Mouse (Mus musculus) heart, postnatal 4 days (tissue): Measurements from ENCODE around the gene Arpin. TPM values are rescaled to one million over a fixed set of nuclear protein-coding genes. Genes with fewer than 3 reads are reported as not detected.

Source experiments
- DNase-seq: peaks from one replicate; pipeline ENCODE4 v3.0.0; 2021
- microRNA-seq, 2 experiments: library from miRNA; unstranded; fragments of <30 nt; microRNA quantifications; one replicate each; pipeline ENCODE4 v1.2.0; 2021 to 2022
- total RNA-seq, 2 experiments: library from RNA; stranded (reverse); gene quantifications; 2 replicates each; pipeline ENCODE4 v1.2.3; 2021

The Arpin gene
- total RNA-seq, 2 experiments from 2014 or later = 25.1 to 26.0 TPM

GRCm38 (mm10) chr7:79892576-79893428 lies 42.4 kb downstream of the Arpin start:
- DNase-seq = no peak

GRCm38 (mm10) chr7:79890436-79891221 lies 44.5 kb downstream of the Arpin start:
- no peak for DNase-seq

- no peak for DNase-seq
These were observed 46.6 kb downstream of the Arpin start for GRCm38 (mm10) chr7:79888603-79889002.

- DNase-seq = no peak
These were observed 51.4 kb downstream of the Arpin start for GRCm38 (mm10) chr7:79883613-79884334.

GRCm38 (mm10) chr7:79881901-79882300 lies 53.3 kb downstream of the Arpin start:
- DNase-seq = no peak

GRCm38 (mm10) chr7:79880998-79881397 lies 54.2 kb downstream of the Arpin start:
- peak; percentile 32 for DNase-seq

- DNase-seq = no peak
These were observed 55.1 kb downstream of the Arpin start for GRCm38 (mm10) chr7:79880033-79880432.

- DNase-seq = no peak
These were observed 56.6 kb downstream of the Arpin start for GRCm38 (mm10) chr7:79878455-79879025.

Small RNA genes within 50 kb of the gene (microRNA-seq; reads per million reads assigned to microRNA genes)
- 0 reads per million in 2 experiments for gene Gm24541

Other genes starting within 250 kb of the Arpin start
- 1 to 10 TPM; 4.9 to 5.4 TPM for gene Kif7, start 219.6 kb downstream of the Arpin start, total RNA-seq
- 1 to 10 TPM; 5.1 to 9.6 TPM for gene Plin1, start 202.5 kb downstream of the Arpin start, total RNA-seq
- 1 to 10 TPM; 7.2 to 8.5 TPM for gene Pex11a, start 192.2 kb downstream of the Arpin start, total RNA-seq
- under 1 TPM in 1 of 2 experiments, not detected in 1; 0.19 TPM for gene Wdr93, start 192.2 kb downstream of the Arpin start, total RNA-seq
- not detected for gene Mesp1, start 141.6 kb downstream of the Arpin start, total RNA-seq
- gene Mesp2, start 124.6 kb downstream of the Arpin start, total RNA-seq = under 1 TPM in 1 of 2 experiments, not detected in 1; 0.36 TPM
- gene Anpep, start 74.3 kb downstream of the Arpin start, total RNA-seq = 10 to 100 TPM; 21.0 to 21.4 TPM
- 10 to 100 TPM; 25.0 to 26.5 TPM for gene Ap3s2, start 14.7 kb downstream of the Arpin start, total RNA-seq
- 10 to 100 TPM; 20.3 to 20.7 TPM for gene Zfp710, start 89.5 kb upstream of the Arpin start, total RNA-seq
- gene Idh2, start 180.0 kb upstream of the Arpin start, total RNA-seq = 1,000 to 10,000 TPM; 1,640 to 1,742 TPM